Mouse (Mus musculus): ENCODE data around the gene Tom1.
A peak's percentile ranks its signal among the peaks of the same experiment; 100 is the strongest.

- TF ChIP-seq CTCF (IDR thresholded peaks at IDR 0.05; ENCODE audit: low read depth) (no peak), EP300 (IDR thresholded peaks at IDR 0.05; ENCODE audit: low read depth) (peak; percentile 15; the same call in 1 of the 2 replicates)
Observed at GRCm38 (mm10) chr8:75109236-75109967, 75.9 kb downstream of the Tom1 start, which contains the start of gene Mcm5.

All from liver, embryonic 14.5 days (tissue).